In genomic region chr10:127042468-127043115, GRCm38 (mm10) we compare ENCODE assay signal across 9 mouse cellular contexts. TPM values are rescaled to one million over a fixed set of nuclear protein-coding genes. Genes with fewer than 3 reads are reported as not detected.
DNase-seq lines count a peak whose midpoint lies in the region; ATAC-seq and TF ChIP-seq lines count a peak whose summit lies in the region.
"Had no signal": no experiment of that assay in that cellular context is flagged by ENCODE, and none has a peak within 500 bp of the region (broad histone marks: within the 10 kb centered on the region; RNA-seq: fewer than 3 reads in every experiment).

No protein-coding gene starts in this region.

- H3K27me3 ChIP-seq in spleen, adult 2 months (ENCODE audit: control insufficient read depth, insufficient read depth, low read length): peaks cover 7% of the 10 kb centered on the region; the same call in 1 of the 2 replicates
- H3K27me3 ChIP-seq in forebrain, embryonic 10.5 days (ENCODE audit: poor library complexity, severe bottlenecking): peaks cover 31% of the 10 kb centered on the region
- H3K27me3 ChIP-seq in limb, embryonic 14.5 days (ENCODE audit: control insufficient read depth, insufficient read depth, low read length): peaks cover 3% of the 10 kb centered on the region
- peaks cover 2% of the 10 kb centered on the region for H3K27me3 ChIP-seq in stomach, embryonic 16.5 days (ENCODE audit: control insufficient read depth, insufficient read depth, low read length)

- H3K4me1 ChIP-seq in spleen, adult 2 months (ENCODE audit: control insufficient read depth, insufficient read depth, insufficient read length): peaks cover 5% of the 10 kb centered on the region
- H3K4me1 ChIP-seq in forebrain, embryonic 10.5 days: peaks cover 30% of the 10 kb centered on the region
- H3K4me1 ChIP-seq in limb, embryonic 14.5 days (ENCODE audit: control insufficient read depth, insufficient read depth, low read length): peaks cover 12% of the 10 kb centered on the region
- peaks cover 7% of the 10 kb centered on the region; the same call in 1 of the 2 replicates for H3K4me1 ChIP-seq in stomach, embryonic 16.5 days (ENCODE audit: control insufficient read depth, insufficient read depth, low read length)

- 18% methylated on average over 5 of the region's 5 CpGs for WGBS in spleen, adult 2 months
- 27% methylated on average over 5 of the region's 5 CpGs for WGBS in forebrain, embryonic 10.5 days
- WGBS in limb, embryonic 14.5 days: 15% methylated on average over 5 of the region's 5 CpGs
- 15% methylated on average over 5 of the region's 5 CpGs for WGBS in stomach, embryonic 16.5 days

- TF ChIP-seq CTCF in spleen, adult 2 months (IDR thresholded peaks at IDR 0.05; ENCODE audit: extremely low read depth, insufficient read depth, insufficient read length, insufficient replicate concordance): no peak

- no peak for DNase-seq in spleen, adult 2 months (ENCODE audit: low read depth in 1 of 2, low spot score in 2 of 2)
- no peak for DNase-seq in spleen, postnatal 14 days (ENCODE audit: low spot score in 2 of 2)
- DNase-seq in forebrain, embryonic 10.5 days (ENCODE audit: extremely low spot score, low spot score): no peak
- DNase-seq in limb, embryonic 14.5 days (ENCODE audit: low spot score): no peak
- no peak for DNase-seq in right cerebral cortex, adult 2 months (ENCODE audit: low spot score in 2 of 2)
- no peak for DNase-seq in gastrocnemius, postnatal 10 days
- DNase-seq in kidney, adult 8-10 months: no peak

- H3K4me2 ChIP-seq in limb, embryonic 14.5 days (replicated peaks; ENCODE audit: low read depth, low read length, severe bottlenecking): peak overlapping the region; percentile 94
- peak overlapping the region; percentile 98 for H3K4me2 ChIP-seq in stomach, embryonic 16.5 days (ENCODE audit: low read depth, low read length)

- no peaks in the 10 kb centered on the region for H3K9me3 ChIP-seq in forebrain, embryonic 10.5 days
- H3K9me3 ChIP-seq in limb, embryonic 14.5 days (ENCODE audit: control insufficient read depth, low read length): no peaks in the 10 kb centered on the region
- no peaks in the 10 kb centered on the region for H3K9me3 ChIP-seq in stomach, embryonic 16.5 days (replicated peaks; ENCODE audit: control insufficient read depth, low read length)

- peak overlapping the region; percentile 76 for H3K9ac ChIP-seq in limb, embryonic 14.5 days (ENCODE audit: low read depth, low read length, severe bottlenecking)
- H3K9ac ChIP-seq in stomach, embryonic 16.5 days (ENCODE audit: low read length): peak overlapping the region; percentile 85

- H3K27ac ChIP-seq in spleen, adult 2 months (ENCODE audit: insufficient read depth, low read length): no peak overlapping the region
- H3K27ac ChIP-seq in forebrain, embryonic 10.5 days: peak overlapping the region; percentile 93
- H3K27ac ChIP-seq in limb, embryonic 14.5 days (replicated peaks; ENCODE audit: low read depth, low read length): peak overlapping the region; percentile 61; the same call in 1 of the 2 replicates
- no peak overlapping the region for H3K27ac ChIP-seq in stomach, embryonic 16.5 days (ENCODE audit: low read length)

- ATAC-seq in limb, embryonic 14.5 days (ENCODE audit: low FRiP score, low read depth): no peak
- ATAC-seq in stomach, embryonic 16.5 days (ENCODE audit: insufficient read depth, low FRiP score): no peak

- no peak for TF ChIP-seq POLR2A in spleen, adult 2 months (IDR thresholded peaks at IDR 0.05; ENCODE audit: low read depth, low read length)
- TF ChIP-seq POLR2A in limb, embryonic 14.5 days (IDR thresholded peaks at IDR 0.05; ENCODE audit: borderline replicate concordance, extremely low read depth, insufficient read depth, insufficient read length): no peak

- peak overlapping the region; percentile 75 for H3K4me3 ChIP-seq in spleen, adult 2 months (ENCODE audit: extremely low read depth, insufficient read depth, insufficient read length)
- H3K4me3 ChIP-seq in forebrain, embryonic 10.5 days: peak overlapping the region; percentile 96
- H3K4me3 ChIP-seq in limb, embryonic 14.5 days (replicated peaks; ENCODE audit: low read length): peak overlapping the region; percentile 87
- H3K4me3 ChIP-seq in stomach, embryonic 16.5 days (replicated peaks; ENCODE audit: low read length): peak overlapping the region; percentile 92

- peaks cover 3% of the 10 kb centered on the region for H3K36me3 ChIP-seq in spleen, adult 2 months (ENCODE audit: control insufficient read depth, insufficient read depth, low read length)
- peaks cover 43% of the 10 kb centered on the region for H3K36me3 ChIP-seq in forebrain, embryonic 10.5 days (replicated peaks)
- H3K36me3 ChIP-seq in limb, embryonic 14.5 days (ENCODE audit: control insufficient read depth, insufficient read depth, low read length): peaks cover 22% of the 10 kb centered on the region
- H3K36me3 ChIP-seq in stomach, embryonic 16.5 days (ENCODE audit: control insufficient read depth, insufficient read depth, low read length): 0 out of 2 replicates have a peak, but pooled peaks cover 2% of the 10 kb centered on the region

RNA-seq across cellular contexts. Expression of gene Eef1akmt3, which starts 1.3 kb away (rescaled TPM):
- 0.35 and 0.42 TPM in 2 replicates for polyA plus RNA-seq in spleen, adult 2 months (2012; rRNA removed)
- 0.18 and 0.21 TPM in 2 replicates for polyA plus RNA-seq in forebrain, embryonic 10.5 days (2016; fragmentation: Nextera tagmentation; extraction: Ambion mirVana)
- 3.4 and 3.8 TPM in 2 replicates for polyA plus RNA-seq in limb, embryonic 14.5 days (2012; rRNA removed)
- polyA plus RNA-seq in limb, embryonic 14.5 days (2014; fragmentation: Nextera tagmentation; extraction: Ambion mirVana): 0.87 and 1.3 TPM in 2 replicates
- 1.3 and 1.5 TPM in 2 replicates for polyA plus RNA-seq in stomach, embryonic 16.5 days (2015; fragmentation: Nextera tagmentation; extraction: Ambion mirVana)
- under 1 TPM; 0.21 to 0.84 TPM for total RNA-seq in gastrocnemius, postnatal 10 days (2021)

RNA-seq across cellular contexts. Expression of gene Mettl1, which starts 1.4 kb away (rescaled TPM):
- 14.6 and 14.9 TPM in 2 replicates for polyA plus RNA-seq in spleen, adult 2 months (2012; rRNA removed)
- polyA plus RNA-seq in forebrain, embryonic 10.5 days (2016; fragmentation: Nextera tagmentation; extraction: Ambion mirVana): 62.1 and 65.2 TPM in 2 replicates
- 48.6 and 52.0 TPM in 2 replicates for polyA plus RNA-seq in limb, embryonic 14.5 days (2012; rRNA removed)
- 59.1 and 71.3 TPM in 2 replicates for polyA plus RNA-seq in limb, embryonic 14.5 days (2014; fragmentation: Nextera tagmentation; extraction: Ambion mirVana)
- polyA plus RNA-seq in stomach, embryonic 16.5 days (2015; fragmentation: Nextera tagmentation; extraction: Ambion mirVana): 49.4 and 49.5 TPM in 2 replicates
- total RNA-seq in gastrocnemius, postnatal 10 days (2021): 10 to 100 TPM; 14.7 to 18.9 TPM

RNA-seq across cellular contexts. Expression of gene Cyp27b1, which starts 5.5 kb away (rescaled TPM):
- 0.20 and 0.26 TPM in 2 replicates for polyA plus RNA-seq in spleen, adult 2 months (2012; rRNA removed)
- polyA plus RNA-seq in forebrain, embryonic 10.5 days (2016; fragmentation: Nextera tagmentation; extraction: Ambion mirVana): 0.11 and 0.16 TPM in 2 replicates
- polyA plus RNA-seq in limb, embryonic 14.5 days (2012; rRNA removed): 1.1 and 1.5 TPM in 2 replicates
- 0.19 and 0.53 TPM in 2 replicates for polyA plus RNA-seq in limb, embryonic 14.5 days (2014; fragmentation: Nextera tagmentation; extraction: Ambion mirVana)
- 0.21 and 0.37 TPM in 2 replicates for polyA plus RNA-seq in stomach, embryonic 16.5 days (2015; fragmentation: Nextera tagmentation; extraction: Ambion mirVana)
- total RNA-seq in gastrocnemius, postnatal 10 days (2021): under 1 TPM; 0.45 to 0.49 TPM
- total RNA-seq: neutrophil, adult 5-6 weeks had no signal

RNA-seq across cellular contexts. Expression of gene Tsfm, which starts 12.0 kb away (rescaled TPM):
- polyA plus RNA-seq in spleen, adult 2 months (2012; rRNA removed): 17.1 and 26.3 TPM in 2 replicates
- 110 and 117 TPM in 2 replicates for polyA plus RNA-seq in forebrain, embryonic 10.5 days (2016; fragmentation: Nextera tagmentation; extraction: Ambion mirVana)
- 55.8 and 59.7 TPM in 2 replicates for polyA plus RNA-seq in limb, embryonic 14.5 days (2012; rRNA removed)
- 65.2 and 69.0 TPM in 2 replicates for polyA plus RNA-seq in limb, embryonic 14.5 days (2014; fragmentation: Nextera tagmentation; extraction: Ambion mirVana)
- 80.4 and 80.6 TPM in 2 replicates for polyA plus RNA-seq in stomach, embryonic 16.5 days (2015; fragmentation: Nextera tagmentation; extraction: Ambion mirVana)
- 10 to 100 TPM; 23.5 to 29.5 TPM for total RNA-seq in gastrocnemius, postnatal 10 days (2021)

RNA-seq across cellular contexts. Expression of gene March9, which starts 17.4 kb away (rescaled TPM):
- polyA plus RNA-seq in spleen, adult 2 months (2012; rRNA removed): 3.1 and 4.1 TPM in 2 replicates
- polyA plus RNA-seq in forebrain, embryonic 10.5 days (2016; fragmentation: Nextera tagmentation; extraction: Ambion mirVana): 1.1 and 1.2 TPM in 2 replicates
- polyA plus RNA-seq in limb, embryonic 14.5 days (2012; rRNA removed): 8.6 and 9.8 TPM in 2 replicates
- polyA plus RNA-seq in limb, embryonic 14.5 days (2014; fragmentation: Nextera tagmentation; extraction: Ambion mirVana): 2.7 and 3.1 TPM in 2 replicates
- 0.66 and 0.72 TPM in 2 replicates for polyA plus RNA-seq in stomach, embryonic 16.5 days (2015; fragmentation: Nextera tagmentation; extraction: Ambion mirVana)
- 1 to 10 TPM; 1.1 to 2.0 TPM for total RNA-seq in gastrocnemius, postnatal 10 days (2021)

Comparison
In these comparisons a context has a peak if more than half of its experiments do, and no peak if none do; other contexts are left out.
1. H3K27ac ChIP-seq: peak in forebrain, embryonic 10.5 days (single experiment) and limb, embryonic 14.5 days (single experiment); none in spleen, adult 2 months (single experiment) and stomach, embryonic 16.5 days (single experiment).
2. Peak in every context shown above with its lines, with median percentiles within 50 percentile points of each other: H3K4me3 ChIP-seq.